Mouse (Mus musculus): ENCODE measurements around the gene Gm44973. TPM values are rescaled to one million over a fixed set of nuclear protein-coding genes. Genes with fewer than 3 reads are reported as not detected.

The Gm44973 gene
- polyA plus RNA-seq, 1 experiment from 2014 or later: not detected

GRCm38 (mm10) chr7:5036136-5036535 is 20.8 kb downstream of the Gm44973 start:
- Histone ChIP-seq H3K9me3 (peaks cover 30% of the 10 kb centered on the region), H3K27ac (no peak overlapping the region), H3K4me3 (no peak overlapping the region), H3K9ac (no peak overlapping the region), H3K4me1 (peaks cover 9% of the 10 kb centered on the region), H3K36me3 (peaks cover 62% of the 10 kb centered on the region), H3K27me3 (no peaks in the 10 kb centered on the region), H3K4me2 (no peak overlapping the region)
- no peak for ATAC-seq (ENCODE audit: insufficient number of reproducible peaks, insufficient read depth, low FRiP score, low TSS enrichment, low read depth)
- 94% methylated on average over 9 of the region's 9 CpGs for WGBS

GRCm38 (mm10) chr7:5037026-5037425 is 21.7 kb downstream of the Gm44973 start:
- WGBS: 96% methylated on average over 7 of the region's 7 CpGs
- peaks cover 21% of the 10 kb centered on the region for H3K9me3 ChIP-seq
- H3K4me1 ChIP-seq: peaks cover 9% of the 10 kb centered on the region
- no peak for ATAC-seq (ENCODE audit: insufficient number of reproducible peaks, insufficient read depth, low FRiP score, low TSS enrichment, low read depth)
- no peaks in the 10 kb centered on the region for H3K27me3 ChIP-seq
- H3K9ac ChIP-seq: no peak overlapping the region
- no peak overlapping the region for H3K4me3 ChIP-seq
- 0 out of 2 replicates have a peak overlapping the region, but pooled peaks have one; percentile 60 for H3K4me2 ChIP-seq
- H3K27ac ChIP-seq: no peak overlapping the region
- peaks cover 60% of the 10 kb centered on the region for H3K36me3 ChIP-seq

GRCm38 (mm10) chr7:5037467-5037866 is 22.2 kb downstream of the Gm44973 start:
- peak overlapping the region; percentile 97 for H3K27ac ChIP-seq
- peaks cover 55% of the 10 kb centered on the region for H3K36me3 ChIP-seq
- no peak overlapping the region for H3K9ac ChIP-seq
- H3K4me1 ChIP-seq: peaks cover 9% of the 10 kb centered on the region
- no peak for ATAC-seq (ENCODE audit: insufficient number of reproducible peaks, insufficient read depth, low FRiP score, low TSS enrichment, low read depth)
- peak overlapping the region; percentile 60 for H3K4me2 ChIP-seq
- H3K9me3 ChIP-seq: peaks cover 18% of the 10 kb centered on the region
- H3K27me3 ChIP-seq: no peaks in the 10 kb centered on the region
- peak overlapping the region; percentile 61 for H3K4me3 ChIP-seq
- 89% methylated on average over 8 of the region's 8 CpGs for WGBS

GRCm38 (mm10) chr7:5038109-5038732 is 22.9 kb downstream of the Gm44973 start, which contains the start of gene Zfp784:
Gene Zfp784 (minus strand): TSS chr7:5038446.
- Histone ChIP-seq H3K4me1 (peaks cover 9% of the 10 kb centered on the region), H3K4me2 (peak within 1 kb of the TSS; percentile 60), H3K36me3 (peaks cover 48% of the 10 kb centered on the region), H3K27me3 (no peaks in the 10 kb centered on the region), H3K27ac (peak within 1 kb of the TSS; percentile 97), H3K9ac (peak within 1 kb of the TSS; percentile 81), H3K9me3 (peaks cover 14% of the 10 kb centered on the region), H3K4me3 (peak within 1 kb of the TSS; percentile 61)
- WGBS: under 1% methylated on average over 48 of the region's 48 CpGs
- peak; percentile 92 for ATAC-seq (ENCODE audit: insufficient number of reproducible peaks, insufficient read depth, low FRiP score, low TSS enrichment, low read depth)

DNA sequence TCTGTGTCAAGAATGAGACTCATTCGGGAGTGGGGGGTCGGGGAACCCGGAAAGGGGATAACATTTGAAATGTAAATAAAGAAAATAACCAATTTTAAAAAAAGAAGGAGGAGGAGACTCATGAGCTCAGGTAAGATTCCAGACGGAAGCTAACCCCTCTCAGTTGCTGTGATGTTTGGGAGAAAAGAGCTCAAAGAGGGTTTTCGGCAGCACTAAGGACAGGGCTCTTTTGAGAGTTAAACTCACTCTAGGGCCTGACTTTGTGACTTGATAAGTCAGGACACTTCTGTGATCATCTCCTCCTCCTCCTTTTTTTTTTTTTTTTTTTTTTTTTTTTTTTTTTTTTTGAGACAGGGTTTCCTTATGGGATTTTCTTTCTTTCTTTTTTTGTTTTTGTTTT is 23.6 kb downstream of the Gm44973 start:
- peak overlapping the region; percentile 61 for H3K4me3 ChIP-seq
- WGBS: 37% methylated on average over 5 of the region's 5 CpGs
- H3K27me3 ChIP-seq: no peaks in the 10 kb centered on the region
- no peak for ATAC-seq (ENCODE audit: insufficient number of reproducible peaks, insufficient read depth, low FRiP score, low TSS enrichment, low read depth)
- peak overlapping the region; percentile 60 for H3K4me2 ChIP-seq
- H3K27ac ChIP-seq: peak overlapping the region; percentile 97
- peaks cover 14% of the 10 kb centered on the region for H3K9me3 ChIP-seq
- H3K4me1 ChIP-seq: peaks cover 9% of the 10 kb centered on the region
- H3K36me3 ChIP-seq: peaks cover 40% of the 10 kb centered on the region
- peak overlapping the region; percentile 81 for H3K9ac ChIP-seq

- Histone ChIP-seq H3K4me2 (no peak overlapping the region), H3K27ac (no peak overlapping the region), H3K9ac (no peak overlapping the region), H3K27me3 (no peaks in the 10 kb centered on the region), H3K4me1 (no peaks in the 10 kb centered on the region), H3K9me3 (no peaks in the 10 kb centered on the region), H3K36me3 (peaks cover 10% of the 10 kb centered on the region), H3K4me3 (no peak overlapping the region)
- ATAC-seq (ENCODE audit: insufficient number of reproducible peaks, insufficient read depth, low FRiP score, low TSS enrichment, low read depth): no peak
- WGBS: 76% methylated on average over 2 of the region's 2 CpGs
Observed at GRCm38 (mm10) chr7:5044981-5045380, 29.7 kb downstream of the Gm44973 start.

GRCm38 (mm10) chr7:5046112-5046511 is 30.8 kb downstream of the Gm44973 start:
- H3K27ac ChIP-seq: no peak overlapping the region
- H3K9ac ChIP-seq: no peak overlapping the region
- peaks cover 7% of the 10 kb centered on the region for H3K36me3 ChIP-seq
- H3K27me3 ChIP-seq: no peaks in the 10 kb centered on the region
- H3K4me1 ChIP-seq: peaks cover 8% of the 10 kb centered on the region; the same call in 1 of the 2 replicates
- H3K4me3 ChIP-seq: no peak overlapping the region
- no peak overlapping the region for H3K4me2 ChIP-seq
- no peaks in the 10 kb centered on the region for H3K9me3 ChIP-seq
- ATAC-seq (ENCODE audit: insufficient number of reproducible peaks, insufficient read depth, low FRiP score, low TSS enrichment, low read depth): no peak
- WGBS: 71% methylated on average over 2 of the region's 2 CpGs

- Histone ChIP-seq H3K4me1 (peaks cover 12% of the 10 kb centered on the region), H3K27me3 (peaks cover 6% of the 10 kb centered on the region), H3K9me3 (no peaks in the 10 kb centered on the region), H3K27ac (no peak overlapping the region), H3K36me3 (no peaks in the 10 kb centered on the region), H3K4me3 (no peak overlapping the region), H3K9ac (no peak overlapping the region), H3K4me2 (no peak overlapping the region)
- WGBS: 35% methylated on average over 2 of the region's 2 CpGs
- ATAC-seq (ENCODE audit: insufficient number of reproducible peaks, insufficient read depth, low FRiP score, low TSS enrichment, low read depth): no peak
Observed at GRCm38 (mm10) chr7:5047313-5047712, 32.0 kb downstream of the Gm44973 start.

DNA sequence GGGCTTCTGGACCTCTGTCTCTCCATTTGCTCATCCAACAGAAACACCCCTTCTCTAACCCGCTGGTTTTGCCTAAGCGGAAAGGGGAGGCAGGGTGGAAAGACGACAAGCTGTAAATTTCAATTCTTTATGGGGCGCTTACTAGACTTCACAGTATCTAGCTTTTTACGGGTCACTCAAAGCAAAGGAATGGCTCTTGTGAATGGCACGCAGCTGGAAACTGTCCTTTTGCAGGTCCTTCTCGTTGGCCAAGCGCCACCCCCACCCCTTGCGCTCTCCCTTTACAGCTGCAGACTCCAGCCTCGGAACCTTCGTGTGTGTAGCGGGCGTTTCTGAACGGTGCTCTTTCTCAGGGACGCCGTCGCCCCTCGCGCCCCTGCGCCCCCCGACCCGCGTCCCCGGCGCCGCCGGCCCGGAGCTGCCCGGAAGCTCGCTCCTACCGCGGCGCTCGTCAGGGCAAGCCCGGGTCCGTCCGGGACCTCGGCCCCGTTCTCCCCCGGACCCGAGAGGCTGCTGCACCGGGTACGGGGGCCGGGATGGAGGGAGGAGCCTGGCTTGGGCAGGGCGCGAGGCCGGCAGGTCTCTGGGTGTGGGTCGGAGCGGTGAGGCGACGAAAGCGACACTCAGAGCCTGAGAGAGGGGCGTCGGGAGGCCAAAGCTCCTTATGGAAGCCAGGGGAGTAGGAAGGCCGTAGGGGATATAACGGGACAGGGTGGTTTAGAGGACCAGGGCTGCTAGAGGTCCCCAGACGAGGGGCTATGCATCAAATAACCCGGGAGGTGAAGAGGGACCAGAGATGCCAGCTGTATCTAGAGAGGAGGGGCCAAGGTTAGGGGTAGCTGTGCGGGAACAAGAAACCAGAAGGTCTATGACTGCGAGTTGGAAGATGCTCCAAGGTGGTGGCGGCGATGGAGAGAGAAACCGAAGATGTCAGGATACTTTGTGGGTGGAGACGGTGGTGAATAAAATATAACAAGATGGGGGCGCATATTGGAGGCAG is 36.2 kb downstream of the Gm44973 start, which contains the start of gene Zfp580:
Gene Zfp580 (plus strand): TSS at position 346 of the 1,000 bp plus-strand sequence.
- no peaks in the 10 kb centered on the region for H3K9me3 ChIP-seq
- peaks cover 42% of the 10 kb centered on the region for H3K4me1 ChIP-seq
- peak within 1 kb of the TSS; percentile 90 for H3K9ac ChIP-seq
- peak within 1 kb of the TSS; percentile 77 for H3K4me3 ChIP-seq
- H3K27me3 ChIP-seq: peaks cover 45% of the 10 kb centered on the region
- peak within 1 kb of the TSS; percentile 87 for H3K4me2 ChIP-seq
- H3K36me3 ChIP-seq: no peaks in the 10 kb centered on the region
- ATAC-seq (ENCODE audit: insufficient number of reproducible peaks, insufficient read depth, low FRiP score, low TSS enrichment, low read depth): peak; percentile 62; the same call in 1 of the 2 replicates
- under 1% methylated on average over 65 of the region's 65 CpGs for WGBS
- peak within 1 kb of the TSS; percentile 57; the same call in 1 of the 2 replicates for H3K27ac ChIP-seq

GRCm38 (mm10) chr7:5052438-5052837 is 37.1 kb downstream of the Gm44973 start:
- Histone ChIP-seq H3K36me3 (no peaks in the 10 kb centered on the region), H3K4me1 (peaks cover 45% of the 10 kb centered on the region), H3K4me2 (peak overlapping the region; percentile 87), H3K4me3 (peak overlapping the region; percentile 77), H3K9ac (peak overlapping the region; percentile 90), H3K27me3 (peaks cover 46% of the 10 kb centered on the region), H3K9me3 (no peaks in the 10 kb centered on the region), H3K27ac (no peak overlapping the region)
- ATAC-seq (ENCODE audit: insufficient number of reproducible peaks, insufficient read depth, low FRiP score, low TSS enrichment, low read depth): no peak
- WGBS: 2% methylated on average over 12 of the region's 12 CpGs

DNA sequence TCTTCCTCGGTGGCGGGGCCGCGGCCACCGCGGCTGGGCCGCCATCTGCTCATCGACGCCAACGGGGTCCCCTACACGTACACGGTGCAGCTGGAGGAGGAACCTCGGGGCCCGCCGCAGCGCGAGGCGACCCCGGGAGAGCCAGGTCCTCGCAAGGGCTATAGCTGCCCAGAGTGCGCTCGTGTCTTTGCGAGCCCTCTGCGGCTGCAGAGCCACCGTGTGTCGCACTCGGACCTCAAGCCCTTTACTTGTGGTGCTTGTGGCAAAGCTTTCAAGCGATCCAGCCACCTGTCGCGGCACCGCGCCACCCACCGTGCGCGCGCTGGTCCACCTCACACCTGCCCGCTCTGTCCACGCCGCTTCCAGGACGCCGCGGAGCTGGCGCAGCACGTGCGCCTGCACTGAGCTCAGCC is 37.6 kb downstream of the Gm44973 start:
- peaks cover 51% of the 10 kb centered on the region for H3K27me3 ChIP-seq
- peaks cover 50% of the 10 kb centered on the region for H3K4me1 ChIP-seq
- H3K4me2 ChIP-seq: peak overlapping the region; percentile 87
- H3K9me3 ChIP-seq: no peaks in the 10 kb centered on the region
- H3K36me3 ChIP-seq: no peaks in the 10 kb centered on the region
- H3K4me3 ChIP-seq: peak overlapping the region; percentile 77
- no peak overlapping the region for H3K27ac ChIP-seq
- H3K9ac ChIP-seq: peak overlapping the region; percentile 90
- WGBS: 4% methylated on average over 45 of the region's 45 CpGs
- ATAC-seq (ENCODE audit: insufficient number of reproducible peaks, insufficient read depth, low FRiP score, low TSS enrichment, low read depth): no peak
